Mouse (Mus musculus) heart, embryonic 16.5 days (tissue): ENCODE data around the gene Zfp984. TPM values are rescaled to one million over a fixed set of nuclear protein-coding genes. Genes with fewer than 3 reads are reported as not detected.
"Not testable (repeated sequence)": the region's sequence is repeated elsewhere in the genome, so short reads cannot be mapped to it uniquely, and the experiment has no call there.

Source experiments
- ATAC-seq: fragments of 200-750 bp; cut with Nextera tagmentation; replicated peaks from 2 replicates; pipeline ENCODE4 v1.8.0; 2017; ENCODE audit warnings: moderate number of reproducible peaks; ENCODE audit not compliant: insufficient read depth, low FRiP score; ENCODE audit errors: extremely low read depth
- H3K27ac ChIP-seq: fragments of 300-500 bp; sonication (generic); 2 replicates; pipeline ENCODE4 v1.5.1; 2014; ENCODE audit warnings: mild to moderate bottlenecking, low read length, control low read depth, moderate library complexity
- H3K27me3 ChIP-seq: fragments of 300-500 bp; sonication (generic); 2 replicates; pipeline ENCODE4 v1.6.1; 2014; ENCODE audit warnings: low read length, mixed read lengths; ENCODE audit not compliant: control insufficient read depth, insufficient read depth
- H3K36me3 ChIP-seq: fragments of 300-500 bp; sonication (generic); 2 replicates; pipeline ENCODE4 v1.6.1; 2014; ENCODE audit not compliant: control insufficient read depth, insufficient read depth
- H3K4me1 ChIP-seq: fragments of 300-500 bp; sonication (generic); 2 replicates; pipeline ENCODE4 v1.6.1; 2014; ENCODE audit warnings: low read length, mixed read lengths; ENCODE audit not compliant: control insufficient read depth, insufficient read depth
- H3K4me2 ChIP-seq: fragments of 300-500 bp; sonication (generic); 2 replicates; pipeline ENCODE4 v1.6.1; 2014; ENCODE audit warnings: low read depth, mild to moderate bottlenecking, control low read depth, low read length
- H3K4me3 ChIP-seq: fragments of 300-500 bp; sonication (generic); 2 replicates; pipeline ENCODE4 v1.5.1; 2014; ENCODE audit warnings: mild to moderate bottlenecking, control low read depth, low read length
- H3K9ac ChIP-seq: fragments of 300-500 bp; sonication (generic); 2 replicates; pipeline ENCODE4 v1.6.1; 2014; ENCODE audit warnings: low read length, control low read depth
- H3K9me3 ChIP-seq: fragments of 300-500 bp; sonication (generic); replicated peaks from 2 replicates; pipeline ENCODE4 v1.6.1; 2016; ENCODE audit warnings: low read length; ENCODE audit not compliant: control insufficient read depth
- WGBS: fragments of 180-500 bp; shearing (Covaris S2); extraction: QIAGEN DNeasy Blood & Tissue Kit; methylation state at CpG from one replicate; pipeline ENCODE4 v1.1.7; 2014; 5-methylcytosine and 5-hydroxymethylcytosine counted together
- polyA plus RNA-seq: library from polyadenylated mRNA; unstranded; fragments of >200 nt; fragmentation: Nextera tagmentation; extraction: Ambion mirVana; gene quantifications from 2 replicates; pipeline ENCODE4 v1.2.1, GENCODE M21; 2015

Gene Zfp984
- polyA plus RNA-seq, 1 experiment from 2014 or later = 11.0 TPM

DNA sequence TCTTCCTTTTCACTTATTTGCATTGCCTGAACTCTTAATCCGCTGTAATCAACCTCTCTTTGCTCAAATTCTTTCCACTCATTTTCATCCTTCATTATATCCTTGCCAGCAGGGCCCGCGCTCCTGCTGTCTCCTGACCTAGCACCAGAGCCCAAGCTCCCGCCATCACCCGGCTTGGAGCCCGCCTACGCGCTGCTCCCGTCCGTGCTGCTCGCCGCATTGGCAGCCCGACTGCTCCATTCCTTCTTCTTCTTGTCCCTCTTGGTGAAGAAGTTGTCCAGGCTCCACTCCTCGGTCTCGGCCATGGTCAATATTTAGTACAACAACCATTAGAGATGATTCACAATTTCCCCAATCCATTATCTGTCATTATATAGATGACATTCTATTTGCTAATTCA is 63.3 kb downstream of the Zfp984 start:
- H3K9me3 ChIP-seq, H3K27ac ChIP-seq, H3K4me3 ChIP-seq, H3K9ac ChIP-seq, H3K36me3 ChIP-seq, H3K4me2 ChIP-seq, H3K4me1 ChIP-seq, H3K27me3 ChIP-seq, ATAC-seq: not testable (repeated sequence)
- WGBS = 94% methylated on average over 14 of the region's 15 CpGs

DNA sequence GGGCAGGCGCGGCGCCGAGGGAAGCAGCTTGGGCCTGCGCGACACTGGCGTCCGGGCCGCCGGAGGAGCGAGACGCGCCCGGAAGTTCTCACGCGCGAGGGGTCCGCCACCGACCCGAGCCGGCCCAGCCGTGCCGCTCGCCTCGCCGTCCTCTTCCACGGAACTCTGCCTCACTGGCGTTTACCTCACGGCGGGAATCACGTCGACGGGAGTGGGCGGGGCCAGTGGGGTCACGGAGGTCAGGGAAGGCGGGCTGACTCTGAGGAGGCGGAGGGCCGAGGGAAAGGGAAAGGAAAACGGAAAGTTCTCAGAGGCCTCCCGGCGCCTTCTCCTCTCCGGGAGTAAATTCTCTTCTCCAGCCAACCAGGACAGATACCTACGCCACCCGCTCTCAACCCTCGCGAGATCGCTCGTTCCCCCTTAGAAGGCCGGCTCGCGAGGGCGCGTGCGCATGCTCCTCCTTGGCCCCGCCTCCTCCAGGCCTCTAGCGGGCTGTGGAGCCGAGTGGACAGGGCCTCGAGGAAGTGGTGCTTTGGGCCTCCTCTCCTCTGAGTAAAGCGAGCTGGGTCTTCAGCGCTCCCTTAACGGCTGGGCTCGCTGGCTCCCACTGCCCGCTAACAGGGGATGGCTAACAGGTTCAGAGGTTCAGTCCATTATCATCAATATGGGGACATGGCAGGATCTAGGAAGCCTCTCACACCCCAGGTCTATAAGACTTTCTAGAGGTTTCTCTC is 70.8 kb downstream of the Zfp984 start:
- not testable (repeated sequence) for H3K4me1 ChIP-seq, H3K27me3 ChIP-seq, H3K9ac ChIP-seq, H3K27ac ChIP-seq, H3K9me3 ChIP-seq, ATAC-seq, H3K36me3 ChIP-seq
- peak overlapping the region; percentile 66 for H3K4me2 ChIP-seq
- H3K4me3 ChIP-seq = peak overlapping the region; percentile 53
- 23% methylated on average over 51 of the region's 63 CpGs for WGBS

Other genes with a start within 250 kb of the Zfp984 start
- gene Zfp979, start 167.3 kb downstream of the Zfp984 start, polyA plus RNA-seq = 3.9 TPM in 2 replicates
- not detected in 2 replicates for gene Zfp534, start 107.2 kb downstream of the Zfp984 start, polyA plus RNA-seq
- 4.7 and 5.2 TPM in 2 replicates for gene Zfp933, start 38.6 kb upstream of the Zfp984 start, polyA plus RNA-seq
- 33.9 and 36.8 TPM in 2 replicates for gene Miip, start 59.0 kb upstream of the Zfp984 start, polyA plus RNA-seq
- gene Fv1, start 59.2 kb upstream of the Zfp984 start, polyA plus RNA-seq = 10.4 and 12.4 TPM in 2 replicates
- 164 and 184 TPM in 2 replicates for gene Mfn2, start 94.9 kb upstream of the Zfp984 start, polyA plus RNA-seq
- gene Plod1, start 127.0 kb upstream of the Zfp984 start, polyA plus RNA-seq = 58.5 and 62.7 TPM in 2 replicates
- gene 2510039O18Rik, start 131.1 kb upstream of the Zfp984 start, polyA plus RNA-seq = 12.1 and 14.2 TPM in 2 replicates
- 159 and 197 TPM in 2 replicates for gene Nppb, start 176.0 kb upstream of the Zfp984 start, polyA plus RNA-seq
- 4,431 and 6,649 TPM in 2 replicates for gene Nppa, start 190.9 kb upstream of the Zfp984 start, polyA plus RNA-seq
- gene Clcn6, start 229.0 kb upstream of the Zfp984 start, polyA plus RNA-seq = 6.8 and 7.1 TPM in 2 replicates
- gene Mthfr, start 229.3 kb upstream of the Zfp984 start, polyA plus RNA-seq = 11.7 and 13.9 TPM in 2 replicates